Mouse (Mus musculus): ENCODE measurements around the gene Safb.

Gene Safb

DNA sequence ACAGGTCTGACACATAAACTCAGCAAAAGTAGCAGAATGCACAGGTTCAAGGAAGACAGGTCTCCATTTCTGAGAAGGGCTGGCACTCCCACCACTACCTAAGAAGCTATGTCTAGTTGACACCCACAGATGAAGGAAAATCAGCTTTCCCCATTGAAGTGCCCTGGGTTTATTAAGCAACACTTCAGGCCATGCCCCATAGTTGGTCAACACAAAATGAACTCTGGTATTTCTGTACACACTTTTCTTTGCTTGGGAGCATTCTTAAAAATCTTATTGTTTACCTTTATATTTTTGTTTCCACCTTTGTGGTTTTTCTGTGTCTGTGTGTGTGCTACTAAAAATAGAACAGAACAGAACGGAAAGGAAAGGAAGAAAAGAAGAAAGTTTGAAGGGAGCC lies 24.5 kb upstream of the Safb start:
- DNase-seq (ENCODE audit: low spot score in 2 of 2) = no peak

DNA sequence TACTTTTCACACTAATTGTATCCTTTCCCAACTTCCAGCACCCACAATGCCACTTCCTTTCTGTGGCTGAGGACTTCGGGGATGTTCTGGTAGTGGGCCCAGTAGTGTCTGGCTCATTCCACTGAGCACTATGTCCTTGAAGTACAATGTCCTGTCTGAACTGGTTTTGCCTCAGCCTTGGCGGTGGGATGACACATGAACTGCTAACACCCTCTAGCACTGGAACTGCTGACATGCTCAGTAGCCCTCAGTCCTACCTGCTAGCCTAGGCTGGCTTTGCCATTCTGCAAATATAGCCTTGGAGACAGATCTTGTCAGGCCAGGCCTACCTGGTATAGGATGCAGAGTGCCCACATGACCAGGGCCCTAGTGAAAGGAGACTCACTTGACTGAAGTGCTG lies 22.8 kb upstream of the Safb start:
- DNase-seq (ENCODE audit: low spot score in 2 of 2) = no peak

DNA sequence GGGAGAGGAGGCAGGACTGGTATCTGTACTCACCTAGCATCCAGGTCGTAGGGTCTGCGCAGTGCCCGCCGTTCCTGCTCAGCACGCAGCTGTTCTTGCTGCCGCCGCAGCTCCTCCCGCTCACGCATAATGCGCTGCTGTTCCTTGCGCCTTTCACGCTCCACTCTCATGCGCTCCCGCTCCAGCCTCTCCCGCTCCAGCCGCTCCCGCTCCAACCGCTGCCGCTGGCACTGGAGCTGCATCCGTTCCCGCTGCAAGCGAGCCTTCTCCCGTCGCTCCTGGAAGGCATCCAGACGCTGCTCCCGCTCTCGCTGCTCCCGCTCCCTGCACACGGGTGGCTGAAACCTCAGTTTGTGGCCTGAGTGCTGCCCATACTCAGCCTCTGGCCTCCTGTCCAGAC lies 18.3 kb upstream of the Safb start:
- no peak for DNase-seq (ENCODE audit: low spot score in 2 of 2)

GRCm38 (mm10) chr17:56566918-56567317 lies 17.7 kb upstream of the Safb start:
- no peak for DNase-seq (ENCODE audit: low spot score in 2 of 2)

GRCm38 (mm10) chr17:56567370-56567769 lies 17.3 kb upstream of the Safb start:
- DNase-seq (ENCODE audit: low spot score in 2 of 2) = no peak

- no peak for DNase-seq (ENCODE audit: low spot score in 2 of 2)
Observed at GRCm38 (mm10) chr17:56570287-56570686, 14.3 kb upstream of the Safb start.

DNA sequence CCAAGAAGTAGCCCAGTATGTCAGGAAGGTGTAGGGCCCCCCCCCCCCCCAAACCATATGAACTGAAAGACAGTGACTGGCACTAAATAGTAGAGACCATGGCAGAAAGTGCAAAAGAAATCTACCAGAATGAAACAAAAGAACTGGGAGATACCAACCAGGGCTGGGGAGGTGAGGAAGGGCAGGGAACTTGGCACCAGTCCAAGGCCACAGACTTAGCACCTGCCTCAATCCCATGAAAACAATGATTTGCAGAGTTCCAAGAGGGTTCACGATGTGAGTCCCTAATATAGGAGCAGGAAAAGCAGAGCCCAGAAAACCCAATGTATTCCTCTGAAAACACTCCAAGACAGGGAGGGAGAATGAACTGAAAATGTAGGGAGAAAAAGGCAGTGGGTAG lies 12.5 kb upstream of the Safb start:
- DNase-seq (ENCODE audit: low spot score in 2 of 2) = no peak

- no peak for DNase-seq (ENCODE audit: low spot score in 2 of 2)
Observed at GRCm38 (mm10) chr17:56572939-56573338, 11.7 kb upstream of the Safb start.

DNA sequence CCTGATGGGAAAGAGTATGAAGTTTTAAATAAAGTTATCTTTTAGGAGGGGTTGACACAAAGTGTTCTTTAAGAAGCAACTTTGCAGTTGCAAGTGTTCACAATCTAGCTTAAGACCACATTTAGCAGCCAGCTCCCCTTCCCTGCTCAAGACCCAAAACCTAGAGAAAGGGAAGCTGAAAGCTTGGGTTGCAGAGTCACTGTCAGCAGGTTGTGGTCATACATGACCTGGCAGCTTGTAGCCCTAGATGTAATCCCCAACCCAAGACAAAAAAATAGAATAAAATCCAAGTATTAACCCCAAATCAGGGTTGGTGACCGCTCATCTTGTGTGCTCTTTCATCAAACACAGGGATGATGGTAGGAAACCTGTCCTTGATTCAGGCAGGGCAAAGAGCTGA lies 1.6 kb upstream of the Safb start:
- DNase-seq (ENCODE audit: low spot score in 2 of 2) = no peak

DNA sequence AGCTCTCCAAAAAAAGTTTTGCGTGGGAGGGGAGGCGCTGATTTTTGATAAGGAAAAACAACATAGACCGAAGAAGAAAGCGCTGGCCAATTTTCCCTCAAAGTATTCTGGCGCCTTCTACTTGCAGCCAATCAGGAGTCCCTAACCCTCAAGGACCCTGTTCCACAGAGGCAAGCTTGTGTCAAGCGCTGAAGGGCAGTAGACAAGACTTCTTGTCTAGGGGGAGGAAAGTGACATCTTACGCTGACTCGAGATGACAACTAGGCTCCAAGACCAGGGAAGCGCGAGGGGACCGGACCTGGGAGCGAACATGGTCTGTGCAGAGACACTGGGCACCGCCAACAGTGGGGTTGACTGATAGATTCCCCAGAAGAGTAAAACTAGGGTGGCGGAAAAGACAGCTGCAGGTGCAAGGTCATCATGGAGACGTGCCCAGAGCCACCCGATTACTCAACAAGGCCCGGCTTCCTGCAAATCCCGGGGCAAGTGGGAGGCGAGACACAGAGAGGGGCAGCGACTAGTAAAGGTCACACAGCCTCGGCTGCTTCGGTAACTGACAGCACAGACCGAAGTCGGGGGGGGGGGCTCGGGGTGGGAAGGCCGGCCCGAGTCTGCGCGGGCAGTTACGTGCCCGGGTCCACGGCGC lies 891 bp upstream of the Safb start:
- DNase-seq (ENCODE audit: low spot score in 2 of 2) = no peak

- peak in 1 of 2 experiments; percentile 52 for DNase-seq (ENCODE audit: low spot score in 2 of 2)
Observed at GRCm38 (mm10) chr17:56585171-56585821, 671 bp downstream of the Safb start.

DNA sequence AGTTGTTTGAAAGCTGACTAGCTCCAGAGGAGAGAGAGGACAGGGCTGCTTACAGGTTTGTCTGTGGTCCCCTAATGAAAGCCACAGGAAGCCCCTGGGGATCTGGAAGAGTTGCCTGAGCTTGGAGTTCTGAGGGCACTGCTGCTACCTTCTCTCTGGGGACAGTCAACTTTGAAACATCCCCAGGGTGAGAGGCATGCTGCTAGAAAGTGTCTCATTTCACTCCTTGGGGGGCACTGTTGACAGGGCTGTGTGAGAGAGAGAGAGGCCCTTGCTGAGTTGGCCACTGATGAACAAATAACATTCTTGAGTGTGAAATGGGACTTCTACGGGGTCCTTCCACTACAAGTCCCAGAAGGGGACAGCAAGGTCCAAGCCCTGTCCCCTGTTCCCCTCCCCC lies 3.1 kb downstream of the Safb start:
- no peak for DNase-seq (ENCODE audit: low spot score in 2 of 2)

DNA sequence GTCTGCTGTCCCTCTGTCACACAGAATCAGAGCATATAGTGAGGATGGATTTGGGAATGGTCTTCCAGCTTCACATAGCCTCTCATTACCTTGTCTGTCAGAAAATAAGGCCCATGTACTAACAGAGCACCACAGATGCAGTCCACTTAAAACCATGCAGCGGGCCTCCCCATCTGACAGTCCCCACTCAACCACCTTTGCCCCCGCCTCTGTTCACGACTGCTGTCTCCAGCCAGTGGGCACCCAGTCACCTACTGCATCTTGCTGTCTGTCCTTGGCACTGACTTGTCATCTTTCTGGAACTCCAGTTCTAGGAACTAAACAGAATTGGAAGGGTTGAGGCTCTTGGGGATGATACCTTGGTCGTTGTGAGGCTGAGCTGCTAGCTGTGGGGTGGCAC lies 4.3 kb downstream of the Safb start:
- DNase-seq (ENCODE audit: low spot score in 2 of 2) = no peak

DNA sequence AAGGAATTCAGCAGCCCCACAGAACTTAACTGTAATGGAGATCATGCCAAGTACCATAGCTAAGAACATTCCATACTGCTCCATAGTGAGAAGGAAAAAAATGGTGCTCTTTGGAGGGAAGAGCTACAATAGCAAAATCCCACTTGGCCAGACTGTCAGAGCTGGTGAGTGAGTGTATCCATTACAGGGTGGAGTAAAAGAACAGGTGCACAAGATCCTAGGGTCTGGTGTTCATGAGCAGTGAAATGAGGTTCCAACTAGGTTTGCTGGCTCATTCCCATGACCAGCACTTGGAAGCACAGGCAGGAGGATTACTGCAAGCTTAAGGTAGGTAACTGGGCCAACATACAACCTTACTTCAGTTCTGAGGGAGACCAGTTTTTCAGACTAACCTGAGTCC lies 7.9 kb downstream of the Safb start:
- DNase-seq (ENCODE audit: low spot score in 2 of 2) = no peak

GRCm38 (mm10) chr17:56593527-56594271 lies 9.1 kb downstream of the Safb start:
- DNase-seq (ENCODE audit: low spot score in 2 of 2) = no peak

DNA sequence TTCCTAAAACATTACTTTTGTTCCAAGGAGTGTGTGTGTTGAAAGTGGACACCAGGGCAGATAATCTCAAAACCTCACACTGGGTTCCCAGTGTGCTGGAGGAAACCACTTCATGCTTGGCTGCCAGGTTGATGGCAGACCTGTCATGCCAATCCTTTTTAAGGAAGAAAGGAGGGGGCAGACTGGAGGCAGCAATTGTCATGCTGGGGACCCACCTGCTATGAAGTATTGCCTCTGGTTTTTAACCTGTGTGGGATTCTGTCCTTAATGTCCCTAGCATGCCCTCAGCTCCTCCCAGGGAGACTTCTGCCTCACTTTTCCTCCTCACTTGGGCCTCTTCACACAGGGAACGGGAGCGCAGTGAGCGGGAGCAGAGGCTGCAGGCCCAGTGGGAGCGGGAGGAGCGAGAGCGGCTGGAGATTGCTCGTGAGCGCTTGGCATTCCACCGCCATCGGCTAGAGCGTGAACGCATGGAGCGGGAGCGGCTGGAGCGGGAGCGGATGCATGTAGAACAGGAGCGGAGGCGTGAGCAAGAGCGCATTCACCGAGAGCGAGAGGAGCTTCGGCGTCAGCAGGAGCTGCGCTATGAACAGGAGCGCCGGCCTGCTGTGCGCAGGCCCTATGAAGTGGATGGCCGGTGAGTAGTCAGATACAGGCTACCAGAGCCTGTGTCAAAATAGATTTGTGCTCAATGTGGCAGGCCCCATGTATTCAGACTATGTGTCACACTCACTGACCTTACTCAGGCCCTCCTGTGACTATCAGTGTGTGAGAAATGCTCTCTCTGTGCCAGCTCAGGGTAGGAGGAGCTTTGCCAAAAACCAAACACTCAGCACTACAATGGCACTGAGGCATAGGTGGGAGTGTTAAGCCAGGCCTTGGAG lies 18.8 kb downstream of the Safb start:
- DNase-seq (ENCODE audit: low spot score in 2 of 2) = no peak

GRCm38 (mm10) chr17:56604070-56604380 lies 19.4 kb downstream of the Safb start:
- DNase-seq (ENCODE audit: low spot score in 2 of 2) = no peak

DNA sequence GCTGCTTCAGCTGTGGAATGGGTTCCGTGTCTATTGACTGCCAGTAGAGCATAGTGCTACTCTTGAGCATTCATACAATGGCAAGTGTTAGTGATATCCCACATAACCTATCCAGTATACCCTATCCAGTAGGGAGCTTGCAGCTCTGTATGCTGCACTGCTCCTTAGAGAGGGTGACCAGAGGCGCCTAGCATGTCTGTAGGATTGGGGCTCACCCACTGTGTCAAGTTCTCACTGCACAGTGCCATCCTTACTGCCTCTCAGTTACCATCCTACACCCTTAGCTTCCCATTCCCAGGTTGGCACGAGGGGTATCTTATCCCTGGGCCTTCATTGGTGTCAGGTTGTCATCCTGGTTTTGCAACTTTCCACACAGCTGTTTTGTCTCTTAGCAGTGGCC lies 19.8 kb downstream of the Safb start:
- no peak for DNase-seq (ENCODE audit: low spot score in 2 of 2)

DNA sequence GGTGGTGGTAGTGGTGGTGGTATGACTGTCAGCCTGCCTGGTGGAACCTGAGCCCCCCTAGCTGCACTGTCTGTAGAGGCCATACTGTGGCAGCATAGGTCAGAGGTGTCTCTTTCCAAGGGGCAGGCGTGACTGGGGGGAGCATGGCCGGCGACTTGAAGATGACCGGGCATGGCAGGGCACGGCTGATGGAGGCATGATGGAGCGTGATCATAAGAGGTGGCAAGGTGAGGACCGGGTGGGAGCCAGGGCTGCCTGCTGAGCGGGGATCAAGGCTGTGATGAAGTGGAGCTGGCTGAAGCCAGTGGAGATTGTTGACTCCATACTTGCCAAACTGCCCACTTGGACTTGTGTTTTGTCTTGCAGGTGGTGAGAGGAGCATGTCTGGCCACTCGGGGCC lies 20.8 kb downstream of the Safb start:
- DNase-seq (ENCODE audit: low spot score in 2 of 2) = no peak

- no peak for DNase-seq (ENCODE audit: low spot score in 2 of 2)
Observed at GRCm38 (mm10) chr17:56607521-56608062, 23.0 kb downstream of the Safb start.

- DNase-seq (ENCODE audit: low spot score in 2 of 2) = no peak
Observed at GRCm38 (mm10) chr17:56608699-56609098, 24.1 kb downstream of the Safb start.
